Mouse (Mus musculus) myocyte (in vitro differentiated cells): ENCODE results near the gene Fkbp6. TPM values are rescaled to one million over a fixed set of nuclear protein-coding genes. Genes with fewer than 3 reads are reported as not detected.
"Not testable (repeated sequence)": the region's sequence is repeated elsewhere in the genome, so short reads cannot be mapped to it uniquely, and the experiment has no call there.

Experiments
- H3K27me3 ChIP-seq: one replicate; pipeline ENCODE4 v1.6.1; 2011; ENCODE audit not compliant: control insufficient read depth, insufficient read depth, insufficient read length
- H3K36me3 ChIP-seq: one replicate; pipeline ENCODE4 v1.6.1; 2011; ENCODE audit not compliant: control insufficient read depth, insufficient read depth
- H3K4me2 ChIP-seq: one replicate; pipeline ENCODE4 v1.6.1; 2011; ENCODE audit warnings: low read depth, control low read depth
- H3K4me3 ChIP-seq: one replicate; pipeline ENCODE4 v1.5.1; 2011; ENCODE audit warnings: mild to moderate bottlenecking, control low read depth, moderate library complexity
- H3K79me2 ChIP-seq: one replicate; pipeline ENCODE4 v1.6.1; 2011; ENCODE audit not compliant: control insufficient read depth, insufficient read depth
- H3ac ChIP-seq: one replicate; pipeline ENCODE4 v1.6.1; 2011; ENCODE audit not compliant: control insufficient read depth, insufficient read length
- CEBPB ChIP-seq: IDR thresholded peaks from 2 replicates; pipeline ENCODE4 v1.6.1; 2011; ENCODE audit warnings: mild to moderate bottlenecking, moderate library complexity; ENCODE audit not compliant: poor library complexity, insufficient read depth, severe bottlenecking
- E2F4 ChIP-seq: IDR thresholded peaks from one replicate; pipeline ENCODE4 v1.6.1; 2011; ENCODE audit warnings: mild to moderate bottlenecking, control low read depth, moderate library complexity; ENCODE audit not compliant: insufficient read depth
- MAX ChIP-seq: IDR thresholded peaks from one replicate; pipeline ENCODE4 v1.6.1; 2011; ENCODE audit warnings: low read depth, mild to moderate bottlenecking, control low read depth
- MYOD1 ChIP-seq, 3 experiments: IDR thresholded peaks; one replicate each; pipeline ENCODE4 v1.6.1; 2011; ENCODE audit warnings: control low read depth in 2 of 3, low read depth in 2 of 3, mild to moderate bottlenecking in 2 of 3, moderate library complexity in 1 of 3; ENCODE audit not compliant: insufficient read length in 2 of 3, control insufficient read depth in 1 of 3
- MYOG ChIP-seq, 3 experiments: IDR thresholded peaks; one replicate each; pipeline ENCODE4 v1.6.1; 2011; ENCODE audit warnings: control low read depth in 2 of 3, low read depth in 2 of 3, mild to moderate bottlenecking in 2 of 3; ENCODE audit not compliant: insufficient read length in 2 of 3, control insufficient read depth in 1 of 3, insufficient read depth in 1 of 3
- POLR2A ChIP-seq: IDR thresholded peaks from one replicate; pipeline ENCODE4 v1.6.1; 2011; ENCODE audit warnings: low read depth, mild to moderate bottlenecking, control low read depth, moderate library complexity; ENCODE audit not compliant: insufficient read length
- POLR2AphosphoS2 ChIP-seq: IDR thresholded peaks from one replicate; pipeline ENCODE4 v1.6.1; 2011; ENCODE audit warnings: low read depth, control low read depth; ENCODE audit not compliant: insufficient read length
- REST ChIP-seq: IDR thresholded peaks from one replicate; pipeline ENCODE4 v1.6.1; 2011; ENCODE audit warnings: mild to moderate bottlenecking, control low read depth, moderate library complexity; ENCODE audit not compliant: insufficient read depth, insufficient read length
- SRF ChIP-seq: IDR thresholded peaks from one replicate; pipeline ENCODE4 v1.6.1; 2011; ENCODE audit warnings: low read depth; ENCODE audit not compliant: control insufficient read depth, insufficient read length
- TCF12 ChIP-seq: IDR thresholded peaks from one replicate; pipeline ENCODE4 v1.6.1; 2011; ENCODE audit warnings: mild to moderate bottlenecking, control low read depth; ENCODE audit not compliant: poor library complexity, insufficient read depth, severe bottlenecking
- TCF3 ChIP-seq: IDR thresholded peaks from one replicate; pipeline ENCODE4 v1.6.1; 2011; ENCODE audit warnings: low read depth, control low read depth; ENCODE audit not compliant: insufficient read length
- USF1 ChIP-seq: IDR thresholded peaks from one replicate; pipeline ENCODE4 v1.6.1; 2011; ENCODE audit warnings: low read depth, mild to moderate bottlenecking, control low read depth, moderate library complexity
- polyA plus RNA-seq: library from polyadenylated mRNA; unstranded; fragments of >200 nt; fragmentation: generic; extraction: Trizol; gene quantifications from one replicate; pipeline ENCODE4 v1.2.1, GENCODE M21; 2012; ENCODE audit warnings: missing spikeins

Gene Fkbp6
- polyA plus RNA-seq, 1 experiment: not detected

GRCm38 (mm10) chr5:135375167-135375566, 25.3 kb upstream of the Fkbp6 start:
- no peak overlapping the region for H3K4me3 ChIP-seq
- peaks cover 30% of the 10 kb centered on the region for H3K36me3 ChIP-seq
- no peak overlapping the region for H3ac ChIP-seq
- peaks cover 13% of the 10 kb centered on the region for H3K79me2 ChIP-seq
- no peaks in the 10 kb centered on the region for H3K27me3 ChIP-seq
- TF ChIP-seq CEBPB (no peak), TCF3 (no peak), TCF12 (no peak), POLR2AphosphoS2 (no peak), MYOG (IDR thresholded peaks at IDR 0.05; ENCODE audit: control insufficient read depth in 1 of 3, insufficient read depth in 1 of 3, insufficient read length in 2 of 3, low read depth in 2 of 3) (no peak), MAX (no peak), USF1 (no peak), POLR2A (no peak), MYOD1 (IDR thresholded peaks at IDR 0.05; ENCODE audit: control insufficient read depth in 1 of 3, insufficient read length in 2 of 3, low read depth in 2 of 3) (no peak), E2F4 (no peak), SRF (no peak), REST (no peak)
- H3K4me2 ChIP-seq: no peak overlapping the region

GRCm38 (mm10) chr5:135373601-135374000, 23.8 kb upstream of the Fkbp6 start:
- no peak overlapping the region for H3K4me2 ChIP-seq
- no peak for TF ChIP-seq SRF
- no peak for TF ChIP-seq CEBPB
- no peak for TF ChIP-seq TCF3
- TF ChIP-seq E2F4: no peak
- TF ChIP-seq MYOD1 (IDR thresholded peaks at IDR 0.05; ENCODE audit: control insufficient read depth in 1 of 3, insufficient read length in 2 of 3, low read depth in 2 of 3): no peak
- no peak overlapping the region for H3ac ChIP-seq
- no peaks in the 10 kb centered on the region for H3K27me3 ChIP-seq
- no peak overlapping the region for H3K4me3 ChIP-seq
- H3K79me2 ChIP-seq: peaks cover 15% of the 10 kb centered on the region
- H3K36me3 ChIP-seq: peaks cover 24% of the 10 kb centered on the region

- H3K79me2 ChIP-seq: peaks cover 15% of the 10 kb centered on the region
- H3K36me3 ChIP-seq: peaks cover 15% of the 10 kb centered on the region
- no peaks in the 10 kb centered on the region for H3K27me3 ChIP-seq
- H3K4me2 ChIP-seq: no peak overlapping the region
- no peak for TF ChIP-seq MYOG (IDR thresholded peaks at IDR 0.05; ENCODE audit: control insufficient read depth in 1 of 3, insufficient read depth in 1 of 3, insufficient read length in 2 of 3, low read depth in 2 of 3)
- TF ChIP-seq SRF: no peak
- no peak for TF ChIP-seq CEBPB
- TF ChIP-seq REST: no peak
- no peak for TF ChIP-seq MYOD1 (IDR thresholded peaks at IDR 0.05; ENCODE audit: control insufficient read depth in 1 of 3, insufficient read length in 2 of 3, low read depth in 2 of 3)
- TF ChIP-seq TCF3: no peak
- no peak for TF ChIP-seq USF1
- no peak for TF ChIP-seq POLR2AphosphoS2
- H3K4me3 ChIP-seq: peak overlapping the region; percentile 83
- H3ac ChIP-seq: no peak overlapping the region
Measured at GRCm38 (mm10) chr5:135371195-135371594, 21.4 kb upstream of the Fkbp6 start.

GRCm38 (mm10) chr5:135369787-135370654, 20.2 kb upstream of the Fkbp6 start, which contains the start of gene Nsun5:
Gene Nsun5 (plus strand): TSS chr5:135369953.
- Histone ChIP-seq H3K27me3 (no peaks in the 10 kb centered on the region), H3ac (peak within 1 kb of the TSS; percentile 69), H3K36me3 (peaks cover 7% of the 10 kb centered on the region), H3K79me2 (peaks cover 15% of the 10 kb centered on the region), H3K4me3 (peak within 1 kb of the TSS; percentile 83), H3K4me2 (peak within 1 kb of the TSS; percentile 86)
- TF ChIP-seq POLR2A (peak; percentile 80), USF1 (no peak), POLR2AphosphoS2 (peak; percentile 85)

- peak overlapping the region; percentile 86 for H3K4me2 ChIP-seq
- peak overlapping the region; percentile 69 for H3ac ChIP-seq
- H3K27me3 ChIP-seq, H3K36me3 ChIP-seq: not testable (repeated sequence)
- peaks cover 15% of the 10 kb centered on the region for H3K79me2 ChIP-seq
- peak overlapping the region; percentile 83 for H3K4me3 ChIP-seq
Measured at GRCm38 (mm10) chr5:135369196-135369595, 19.4 kb upstream of the Fkbp6 start.

- Histone ChIP-seq H3K27me3 (no peaks in the 10 kb centered on the region), H3K4me3 (peak overlapping the region; percentile 83), H3K4me2 (no peak overlapping the region), H3K36me3 (peaks cover 1% of the 10 kb centered on the region), H3K79me2 (peaks cover 15% of the 10 kb centered on the region), H3ac (no peak overlapping the region)
- TF ChIP-seq MAX (no peak), TCF3 (no peak), POLR2A (no peak), MYOG (IDR thresholded peaks at IDR 0.05; ENCODE audit: control insufficient read depth in 1 of 3, insufficient read depth in 1 of 3, insufficient read length in 2 of 3, low read depth in 2 of 3) (no peak), USF1 (no peak), SRF (no peak)
Measured at GRCm38 (mm10) chr5:135368312-135368711, 18.5 kb upstream of the Fkbp6 start.
